ENCODE assay signal across 26 mouse cellular contexts in genomic region chr9:79966711-79967487, GRCm38 (mm10). TPM values are rescaled to one million over a fixed set of nuclear protein-coding genes. Genes with fewer than 3 reads are reported as not detected.
DNase-seq lines count a peak whose midpoint lies in the region; ATAC-seq lines count a peak whose summit lies in the region.
"Had no signal": no experiment of that assay in that cellular context is flagged by ENCODE, and none has a peak within 500 bp of the region (broad histone marks: within the 10 kb centered on the region; RNA-seq: fewer than 3 reads in every experiment).

No protein-coding gene starts in this region.

- H3K4me2 ChIP-seq in heart, embryonic 11.5 days = no peak overlapping the region
- H3K4me2 ChIP-seq in intestine, embryonic 14.5 days (ENCODE audit: low read length) = no peak overlapping the region
- H3K4me2 ChIP-seq in intestine, embryonic 15.5 days (replicated peaks) = no peak overlapping the region
- H3K4me2 ChIP-seq: embryonic facial prominence, embryonic 12.5 days; heart, embryonic 15.5 days; hindbrain, embryonic 14.5 days; liver, embryonic 15.5 days had no signal

- no peaks in the 10 kb centered on the region for H3K9me3 ChIP-seq in heart, embryonic 11.5 days (replicated peaks; ENCODE audit: control insufficient read depth, low read length)
- H3K9me3 ChIP-seq in intestine, embryonic 14.5 days (ENCODE audit: control insufficient read depth, low read length) = no peaks in the 10 kb centered on the region
- H3K9me3 ChIP-seq in intestine, embryonic 15.5 days = no peaks in the 10 kb centered on the region
- H3K9me3 ChIP-seq: embryonic facial prominence, embryonic 12.5 days; heart, embryonic 15.5 days; liver, embryonic 15.5 days had no signal

- no peaks in the 10 kb centered on the region for H3K36me3 ChIP-seq in heart, embryonic 11.5 days (ENCODE audit: control insufficient read depth, insufficient read depth, low read length)
- no peaks in the 10 kb centered on the region for H3K36me3 ChIP-seq in intestine, embryonic 14.5 days (ENCODE audit: control insufficient read depth, insufficient read depth, low read length)
- H3K36me3 ChIP-seq in intestine, embryonic 15.5 days = no peaks in the 10 kb centered on the region
- H3K36me3 ChIP-seq: embryonic facial prominence, embryonic 12.5 days; heart, embryonic 15.5 days; liver, embryonic 15.5 days had no signal

- H3K4me3 ChIP-seq in heart, embryonic 11.5 days (ENCODE audit: low read depth, low read length) = no peak overlapping the region
- no peak overlapping the region for H3K4me3 ChIP-seq in intestine, embryonic 14.5 days (ENCODE audit: low read depth, low read length)
- no peak overlapping the region for H3K4me3 ChIP-seq in intestine, embryonic 15.5 days (replicated peaks)
- H3K4me3 ChIP-seq: embryonic facial prominence, embryonic 12.5 days; heart, embryonic 15.5 days; liver, embryonic 15.5 days had no signal

- peak; percentile 70 to 86 for DNase-seq in adrenal gland, adult (ENCODE audit: inconsistent age in 2 of 2, low spot score in 1 of 2)
- DNase-seq in adrenal gland, postnatal 25 days = no peak
- DNase-seq in heart, adult 11 months = peak; percentile 86
- DNase-seq in intestine, embryonic 14.5 days (ENCODE audit: low spot score) = no peak
- DNase-seq in kidney, adult 11 months = no peak
- DNase-seq: cerebellum, adult 11-12 months; cerebellum, adult 9-11 months; embryo, embryonic 11 days; kidney, adult 2 months; kidney, postnatal 10 days; layer of hippocampus, postnatal 36 days; lung, embryonic 14.5 days; lung, postnatal 14 days; midbrain, embryonic 14.5 days; right cerebral cortex, postnatal 25 days; spleen, adult 18-20 months; thymus, postnatal 14 days had no signal

- no peak overlapping the region for H3K9ac ChIP-seq in heart, embryonic 11.5 days (ENCODE audit: low read depth, low read length)
- H3K9ac ChIP-seq in intestine, embryonic 14.5 days (ENCODE audit: low read length) = no peak overlapping the region
- no peak overlapping the region for H3K9ac ChIP-seq in intestine, embryonic 15.5 days
- H3K9ac ChIP-seq: embryonic facial prominence, embryonic 12.5 days; heart, embryonic 15.5 days; hindbrain, embryonic 14.5 days; liver, embryonic 15.5 days; lung, embryonic 14.5 days had no signal

- 70% methylated on average over 12 of the region's 12 CpGs for WGBS in heart, embryonic 11.5 days (ENCODE audit: insufficient replicate concordance)
- WGBS in intestine, embryonic 14.5 days = 65% methylated on average over 12 of the region's 12 CpGs
- 67% methylated on average over 12 of the region's 12 CpGs for WGBS in intestine, embryonic 15.5 days

- no peaks in the 10 kb centered on the region for H3K27me3 ChIP-seq in heart, embryonic 11.5 days (ENCODE audit: control insufficient read depth, insufficient read depth, low read length)
- H3K27me3 ChIP-seq in intestine, embryonic 14.5 days (replicated peaks; ENCODE audit: control insufficient read depth, insufficient read depth, low read length) = no peaks in the 10 kb centered on the region
- H3K27me3 ChIP-seq in intestine, embryonic 15.5 days (replicated peaks) = no peaks in the 10 kb centered on the region
- H3K27me3 ChIP-seq: CH12.LX; embryonic facial prominence, embryonic 12.5 days; heart, embryonic 15.5 days; liver, embryonic 15.5 days had no signal

- ATAC-seq in heart, embryonic 11.5 days (replicated peaks; ENCODE audit: insufficient number of reproducible peaks, low FRiP score, low TSS enrichment) = no peak
- no peak for ATAC-seq in intestine, embryonic 14.5 days (replicated peaks; ENCODE audit: low FRiP score, low TSS enrichment, low read depth)
- no peak for ATAC-seq in intestine, embryonic 15.5 days
- ATAC-seq: activated CD4-positive, CD25-positive, alpha-beta regulatory T cell, adult 4 months; forebrain, embryonic 14.5 days had no signal

- no peak overlapping the region for H3K27ac ChIP-seq in heart, embryonic 11.5 days (ENCODE audit: low read depth, low read length)
- 0 out of 2 replicates have a peak overlapping the region, but pooled peaks have one; percentile 2 for H3K27ac ChIP-seq in intestine, embryonic 14.5 days (ENCODE audit: low read depth)
- H3K27ac ChIP-seq in intestine, embryonic 15.5 days = no peak overlapping the region
- H3K27ac ChIP-seq: embryonic facial prominence, embryonic 12.5 days; hindbrain, embryonic 14.5 days; liver, embryonic 15.5 days had no signal

- peaks cover 48% of the 10 kb centered on the region for H3K4me1 ChIP-seq in heart, embryonic 11.5 days (ENCODE audit: control insufficient read depth, insufficient read depth, low read length)
- H3K4me1 ChIP-seq in intestine, embryonic 14.5 days (replicated peaks; ENCODE audit: control insufficient read depth, insufficient read depth, low read length) = peaks cover 12% of the 10 kb centered on the region; the same call in 1 of the 2 replicates
- peaks cover under 1% of the 10 kb centered on the region; the same call in 1 of the 2 replicates for H3K4me1 ChIP-seq in intestine, embryonic 15.5 days (replicated peaks)
- H3K4me1 ChIP-seq: embryonic facial prominence, embryonic 12.5 days; liver, embryonic 15.5 days had no signal

RNA-seq across cellular contexts. Expression of gene Filip1, which starts 45.8 kb away (rescaled TPM):
- total RNA-seq in adrenal gland, postnatal 25 days (2021) = 108 and 113 TPM in 2 replicates
- polyA plus RNA-seq in heart, embryonic 11.5 days (2014; fragmentation: Nextera tagmentation; extraction: Ambion mirVana) = 17.0 and 19.8 TPM in 2 replicates
- polyA plus RNA-seq in intestine, embryonic 14.5 days (2014; fragmentation: Nextera tagmentation; extraction: Ambion mirVana) = 6.9 and 7.2 TPM in 2 replicates
- 6.0 and 6.3 TPM in 2 replicates for polyA plus RNA-seq in intestine, embryonic 15.5 days (2015; fragmentation: Nextera tagmentation; extraction: Ambion mirVana)

Comparison
In these comparisons a context has a peak if more than half of its experiments do, and no peak if none do; other contexts are left out.
1. DNase-seq: peak in adrenal gland, adult (2 of 2) and heart, adult 11 months (single experiment); none in adrenal gland, postnatal 25 days (single experiment), intestine, embryonic 14.5 days (single experiment) and kidney, adult 11 months (single experiment).